Mouse (Mus musculus) cerebellum, postnatal 10 days (tissue): Measurements from ENCODE around the gene Olfr707.
"Not testable (repeated sequence)": the region's sequence is repeated elsewhere in the genome, so short reads cannot be mapped to it uniquely, and the experiment has no call there.

Source experiments
- DNase-seq, 2 experiments: peaks; one replicate each; pipeline ENCODE4 v3.0.0; 2021; ENCODE audit warnings: mixed read lengths in 2 of 2

The Olfr707 gene

DNA sequence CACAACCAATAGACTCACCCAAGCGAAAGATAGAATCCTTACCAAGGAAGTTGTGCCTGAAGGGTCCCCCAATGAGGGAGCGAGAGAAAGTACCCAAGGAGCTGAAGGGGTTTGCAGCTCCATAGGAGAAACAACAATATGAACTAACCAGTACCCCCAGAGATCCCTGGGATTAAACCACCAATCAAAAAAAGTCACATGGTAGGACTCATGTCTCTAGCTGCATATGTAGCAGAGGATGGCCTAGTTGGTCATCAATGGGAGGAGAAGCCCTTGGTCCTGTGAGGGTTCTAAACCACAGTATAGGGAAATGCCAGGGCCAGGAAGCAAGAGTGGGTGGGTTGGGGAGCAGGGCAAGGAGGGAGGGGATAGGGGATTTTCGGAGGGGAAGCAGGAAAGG, at the start of gene Olfr707:
TSS of gene Olfr707 (minus strand) at position 101 of the 400 bp plus-strand sequence.
- DNase-seq, result not testable (repeated sequence)

DNA sequence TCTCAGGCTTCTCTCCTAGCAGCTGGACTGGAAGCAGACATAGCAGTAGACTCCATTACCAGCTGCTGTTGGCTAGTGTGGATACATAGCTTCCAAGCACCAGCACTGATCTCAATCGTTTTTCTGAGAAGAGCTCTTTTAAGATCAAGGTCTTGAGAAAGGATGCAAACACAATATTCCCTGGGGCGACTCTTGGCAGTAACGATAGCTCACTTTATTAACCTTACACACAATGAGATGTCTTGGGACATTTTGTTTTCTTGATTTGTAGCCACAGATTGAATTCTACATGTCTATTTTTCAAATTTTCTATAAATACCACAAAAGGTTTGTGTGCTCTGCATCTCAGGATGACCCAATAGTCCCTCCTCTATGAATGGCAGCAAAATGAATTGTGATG, 47.2 kb upstream of the Olfr707 start, which contains the start of gene Olfr710:
TSS of gene Olfr710 (minus strand) at position 101 of the 400 bp plus-strand sequence.
- no peak for DNase-seq

DNA sequence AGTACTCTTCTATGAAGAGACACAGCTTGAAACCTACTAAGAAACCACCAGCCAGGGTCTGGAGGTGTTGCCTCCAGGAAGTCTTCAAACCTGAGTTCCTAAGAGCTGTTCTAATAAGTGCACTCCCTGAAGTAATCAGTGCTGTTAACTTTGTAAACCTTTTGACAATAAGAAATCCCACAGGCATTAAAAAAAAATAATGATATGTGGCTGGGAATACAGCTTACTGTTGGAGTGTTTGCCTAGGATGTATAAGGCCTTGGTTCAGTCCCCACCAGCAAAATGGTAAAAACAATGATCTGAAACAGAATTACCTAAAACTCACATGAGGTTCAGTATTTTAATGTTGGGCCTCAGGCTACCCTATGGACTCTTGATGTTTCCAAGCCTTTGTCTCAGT, 31.1 kb upstream of the Olfr707 start, which contains the start of gene Olfr709-ps1:
TSS of gene Olfr709-ps1 (minus strand) at position 101 of the 400 bp plus-strand sequence.
- DNase-seq, result no peak

DNA sequence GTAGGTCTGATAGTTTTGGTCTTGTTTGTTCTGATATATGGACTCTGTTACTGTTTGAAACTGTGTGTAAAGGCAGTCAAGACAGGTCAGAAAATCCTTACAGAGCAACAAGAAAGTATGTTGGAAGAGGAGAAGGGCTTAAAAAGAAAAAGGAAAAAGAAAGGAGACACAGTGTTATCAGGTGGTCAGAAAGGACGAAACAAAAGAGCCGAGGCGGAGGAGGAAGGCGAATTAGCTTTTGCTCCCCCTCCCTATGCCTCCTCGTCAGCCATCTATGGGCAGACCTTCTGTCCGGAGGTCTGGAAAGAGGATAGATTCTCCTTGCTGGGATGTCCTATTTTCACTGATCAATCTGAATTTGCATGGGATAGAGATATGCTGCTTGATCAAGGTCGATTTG, 19.9 kb upstream of the Olfr707 start:
- DNase-seq, result peak; percentile 0 to 2

DNA sequence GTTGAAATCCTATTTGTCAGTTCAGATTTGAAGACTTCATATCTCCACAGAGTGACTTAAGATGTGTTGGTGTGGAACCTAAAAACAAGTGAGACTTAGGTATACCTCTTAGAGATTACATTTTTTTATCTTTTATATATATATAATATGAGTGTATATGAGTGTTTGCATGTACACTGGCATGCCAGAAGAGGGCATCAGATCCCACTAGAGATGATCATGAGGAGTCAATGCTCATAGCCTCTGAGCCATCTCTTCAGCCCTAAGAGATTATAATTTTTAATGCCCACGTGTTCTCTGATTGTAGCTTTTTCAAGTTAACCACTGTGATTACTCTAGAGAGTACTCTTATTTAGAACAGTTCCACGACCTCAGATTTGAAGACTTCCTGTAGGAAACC, 6.6 kb upstream of the Olfr707 start, which contains the start of gene Olfr1532-ps1:
TSS of gene Olfr1532-ps1 (plus strand) at position 326 of the 400 bp plus-strand sequence.
- DNase-seq, result no peak

DNA sequence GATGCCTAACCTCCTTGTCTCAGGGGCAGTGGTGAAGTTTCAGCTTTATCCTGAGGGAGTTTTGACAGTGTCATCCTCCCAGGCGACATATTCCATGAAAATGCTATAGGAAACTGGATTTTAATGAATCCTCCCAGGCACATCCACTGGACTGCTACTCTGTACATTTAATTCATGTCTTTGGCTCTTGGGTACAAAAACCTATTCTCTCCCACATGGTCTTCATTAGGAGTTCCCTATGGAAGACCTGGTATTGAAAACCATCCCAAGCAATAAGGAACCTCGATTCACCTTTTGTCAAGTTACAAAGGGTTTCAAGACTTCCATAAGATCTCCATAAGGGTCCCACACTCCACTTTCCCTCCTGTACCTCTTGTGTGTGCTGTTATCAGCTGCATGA, 13.0 kb downstream of the Olfr707 start, which contains the start of gene Olfr706:
TSS of gene Olfr706 (minus strand) at position 101 of the 400 bp plus-strand sequence.
- DNase-seq, result no peak

DNA sequence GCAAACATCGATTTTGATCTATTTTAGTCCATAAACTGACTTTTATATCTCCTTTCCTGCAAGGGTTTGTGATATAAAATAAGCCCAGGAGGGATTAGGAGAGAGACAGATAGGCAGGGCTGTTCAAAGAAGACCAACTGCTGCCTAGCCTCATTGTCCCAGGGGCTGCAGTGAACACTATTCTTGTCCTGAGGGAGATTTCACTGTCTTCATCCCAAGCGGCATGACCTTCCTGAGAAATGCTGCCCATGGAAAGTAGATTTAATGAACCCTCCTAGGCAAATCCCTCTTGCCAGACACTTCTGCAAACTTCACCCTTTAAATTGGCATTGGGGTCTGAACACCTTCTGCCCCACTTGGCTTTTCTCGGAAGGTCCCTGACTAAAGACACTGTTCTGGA, 24.2 kb downstream of the Olfr707 start, which contains the start of gene Olfr705:
TSS of gene Olfr705 (minus strand) at position 101 of the 400 bp plus-strand sequence.
- DNase-seq, result no peak

DNA sequence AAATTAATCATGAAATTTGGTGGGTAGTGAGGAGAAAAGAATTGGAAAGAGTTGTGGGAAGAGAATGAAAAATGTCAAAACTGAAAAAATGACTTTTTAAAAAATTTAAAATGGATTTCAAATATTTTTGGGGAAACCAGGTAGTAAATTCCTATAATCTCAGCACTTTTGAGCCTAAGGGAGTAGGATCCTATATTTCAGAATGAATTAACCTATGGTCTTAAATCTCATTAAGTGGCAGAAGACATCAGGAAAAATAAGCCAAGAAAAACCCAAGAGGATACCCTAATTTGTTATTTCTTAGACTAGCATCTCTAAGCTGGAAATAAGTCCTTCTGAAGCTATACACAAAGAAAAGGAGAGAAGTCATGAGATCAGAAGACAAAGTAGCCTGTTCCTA, 38.2 kb downstream of the Olfr707 start, which contains the start of gene Olfr704:
TSS of gene Olfr704 (plus strand) at position 301 of the 400 bp plus-strand sequence.
- no peak for DNase-seq

DNA sequence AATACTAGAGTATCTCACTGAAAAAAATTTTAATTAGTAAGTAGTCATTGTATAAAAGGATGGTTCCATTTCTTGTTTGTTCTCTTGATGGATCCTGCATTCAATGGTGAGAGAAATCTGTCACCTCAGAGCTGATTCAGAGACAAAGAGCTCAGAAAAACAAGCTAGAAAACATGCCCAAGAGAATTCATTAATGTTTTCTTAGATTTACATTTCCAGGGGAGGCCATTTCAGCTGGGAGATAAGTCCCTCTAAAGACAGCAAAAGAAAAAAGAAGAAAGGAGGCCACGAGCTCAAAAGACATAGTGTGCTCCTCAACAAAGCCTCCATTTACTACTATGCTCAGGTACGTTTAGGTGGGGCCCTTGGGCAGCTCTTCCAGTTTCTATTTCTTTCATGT, 58.0 kb downstream of the Olfr707 start, which contains the start of gene Olfr703:
TSS of gene Olfr703 (plus strand) at position 301 of the 400 bp plus-strand sequence.
- no peak for DNase-seq
